Mouse (Mus musculus): ENCODE data around the gene Atp1a4. TPM values are rescaled to one million over a fixed set of nuclear protein-coding genes. Genes with fewer than 3 reads are reported as not detected.

Gene Atp1a4
- polyA plus RNA-seq, 1 experiment from 2014 or later = 0.09 TPM

- 72% methylated on average over 5 of the region's 5 CpGs for WGBS
- H3K9me3 ChIP-seq = no peaks in the 10 kb centered on the region
- H3K27me3 ChIP-seq (ENCODE audit: insufficient read depth, poor library complexity, severe bottlenecking) = no peaks in the 10 kb centered on the region
- H3K36me3 ChIP-seq = peaks cover 80% of the 10 kb centered on the region
- peaks cover 27% of the 10 kb centered on the region for H3K4me1 ChIP-seq
- no peak overlapping the region for H3K4me3 ChIP-seq
- peak; percentile 73 for DNase-seq (ENCODE audit: low spot score)
- H3K27ac ChIP-seq = no peak overlapping the region
Observed at GRCm38 (mm10) chr1:172197851-172198250, 60.4 kb downstream of the Atp1a4 start.

- H3K4me3 ChIP-seq = no peak overlapping the region
- H3K27me3 ChIP-seq (ENCODE audit: insufficient read depth, poor library complexity, severe bottlenecking) = no peaks in the 10 kb centered on the region
- H3K36me3 ChIP-seq = peaks cover 87% of the 10 kb centered on the region
- DNase-seq (ENCODE audit: low spot score) = peak; percentile 50
- H3K27ac ChIP-seq = no peak overlapping the region
- 85% methylated on average over 3 of the region's 3 CpGs for WGBS
- peaks cover 20% of the 10 kb centered on the region for H3K4me1 ChIP-seq
- H3K9me3 ChIP-seq = no peaks in the 10 kb centered on the region
Observed at GRCm38 (mm10) chr1:172197146-172197545, 61.1 kb downstream of the Atp1a4 start.

GRCm38 (mm10) chr1:172194435-172194834 is 63.8 kb downstream of the Atp1a4 start:
- 81% methylated on average over 8 of the region's 8 CpGs for WGBS
- peaks cover 93% of the 10 kb centered on the region for H3K36me3 ChIP-seq
- H3K4me1 ChIP-seq = peaks cover 6% of the 10 kb centered on the region; the same call in 1 of the 2 replicates
- H3K4me3 ChIP-seq = no peak overlapping the region
- no peaks in the 10 kb centered on the region for H3K27me3 ChIP-seq (ENCODE audit: insufficient read depth, poor library complexity, severe bottlenecking)
- H3K27ac ChIP-seq = no peak overlapping the region
- no peaks in the 10 kb centered on the region for H3K9me3 ChIP-seq
- DNase-seq (ENCODE audit: low spot score) = no peak

- DNase-seq (ENCODE audit: low spot score) = no peak
- Histone ChIP-seq H3K9me3 (no peaks in the 10 kb centered on the region), H3K4me1 (peaks cover 6% of the 10 kb centered on the region; the same call in 1 of the 2 replicates), H3K27ac (no peak overlapping the region), H3K27me3 (ENCODE audit: insufficient read depth, poor library complexity, severe bottlenecking) (no peaks in the 10 kb centered on the region), H3K36me3 (peaks cover 94% of the 10 kb centered on the region), H3K4me3 (no peak overlapping the region)
- WGBS = 85% methylated on average over 3 of the region's 3 CpGs
Observed at GRCm38 (mm10) chr1:172192217-172192616, 66.0 kb downstream of the Atp1a4 start.

- H3K27ac ChIP-seq = no peak overlapping the region
- DNase-seq (ENCODE audit: low spot score) = no peak
- 86% methylated on average over 2 of the region's 2 CpGs for WGBS
Observed at GRCm38 (mm10) chr1:172191578-172191977, 66.6 kb downstream of the Atp1a4 start.

GRCm38 (mm10) chr1:172188891-172189290 is 69.3 kb downstream of the Atp1a4 start:
- peaks cover 84% of the 10 kb centered on the region for H3K36me3 ChIP-seq
- no peaks in the 10 kb centered on the region for H3K4me1 ChIP-seq
- 70% methylated on average over 4 of the region's 4 CpGs for WGBS
- H3K9me3 ChIP-seq = no peaks in the 10 kb centered on the region
- no peak overlapping the region for H3K4me3 ChIP-seq
- no peaks in the 10 kb centered on the region for H3K27me3 ChIP-seq (ENCODE audit: insufficient read depth, poor library complexity, severe bottlenecking)
- H3K27ac ChIP-seq = no peak overlapping the region
- DNase-seq (ENCODE audit: low spot score) = no peak

More at GRCm38 (mm10) chr1:172191578-172191977, 66.6 kb downstream of the Atp1a4 start:
- Histone ChIP-seq H3K4me3 (no peak overlapping the region), H3K36me3 (peaks cover 94% of the 10 kb centered on the region), H3K9me3 (no peaks in the 10 kb centered on the region), H3K27me3 (ENCODE audit: insufficient read depth, poor library complexity, severe bottlenecking) (no peaks in the 10 kb centered on the region), H3K4me1 (peaks cover 6% of the 10 kb centered on the region; the same call in 1 of the 2 replicates)

GRCm38 (mm10) chr1:172186401-172187289 is 71.6 kb downstream of the Atp1a4 start:
- whole genome bisulfite sequencing = 93% methylated on average over 10 of the region's 10 CpGs
- Histone ChIP-seq H3K27ac (no peak overlapping the region), H3K36me3 (peaks cover 82% of the 10 kb centered on the region), H3K9me3 (no peaks in the 10 kb centered on the region), H3K4me1 (no peaks in the 10 kb centered on the region), H3K27me3 (ENCODE audit: insufficient read depth, poor library complexity, severe bottlenecking) (no peaks in the 10 kb centered on the region), H3K4me3 (no peak overlapping the region)
- DNase-seq (ENCODE audit: low spot score) = no peak

- Histone ChIP-seq H3K4me3 (no peak overlapping the region), H3K9me3 (no peaks in the 10 kb centered on the region), H3K36me3 (peaks cover 79% of the 10 kb centered on the region), H3K27ac (no peak overlapping the region), H3K4me1 (no peaks in the 10 kb centered on the region), H3K27me3 (ENCODE audit: insufficient read depth, poor library complexity, severe bottlenecking) (no peaks in the 10 kb centered on the region)
- no peak for DNase-seq (ENCODE audit: low spot score)
Observed at GRCm38 (mm10) chr1:172183915-172184314, 74.3 kb downstream of the Atp1a4 start.

- Histone ChIP-seq H3K27me3 (ENCODE audit: insufficient read depth, poor library complexity, severe bottlenecking) (no peaks in the 10 kb centered on the region), H3K36me3 (peaks cover 79% of the 10 kb centered on the region), H3K4me3 (no peak overlapping the region), H3K4me1 (no peaks in the 10 kb centered on the region), H3K27ac (no peak overlapping the region), H3K9me3 (no peaks in the 10 kb centered on the region)
- WGBS = 90% methylated on average over 6 of the region's 6 CpGs
- peak; percentile 62 for DNase-seq (ENCODE audit: low spot score)
Observed at GRCm38 (mm10) chr1:172183056-172183455, 75.2 kb downstream of the Atp1a4 start.

GRCm38 (mm10) chr1:172181777-172182176 is 76.4 kb downstream of the Atp1a4 start:
- no peak overlapping the region for H3K4me3 ChIP-seq
- no peaks in the 10 kb centered on the region for H3K4me1 ChIP-seq
- no peaks in the 10 kb centered on the region for H3K9me3 ChIP-seq
- DNase-seq (ENCODE audit: low spot score) = no peak
- H3K27me3 ChIP-seq (ENCODE audit: insufficient read depth, poor library complexity, severe bottlenecking) = no peaks in the 10 kb centered on the region
- H3K36me3 ChIP-seq = peaks cover 76% of the 10 kb centered on the region
- WGBS = 96% methylated on average over 3 of the region's 3 CpGs
- H3K27ac ChIP-seq = no peak overlapping the region

- DNase-seq (ENCODE audit: low spot score) = no peak
- H3K4me3 ChIP-seq = no peak overlapping the region
- H3K27ac ChIP-seq = no peak overlapping the region
- H3K36me3 ChIP-seq = peaks cover 75% of the 10 kb centered on the region
- no peaks in the 10 kb centered on the region for H3K9me3 ChIP-seq
- H3K4me1 ChIP-seq = no peaks in the 10 kb centered on the region
- no peaks in the 10 kb centered on the region for H3K27me3 ChIP-seq (ENCODE audit: insufficient read depth, poor library complexity, severe bottlenecking)
- 80% methylated on average over 4 of the region's 4 CpGs for WGBS
Observed at GRCm38 (mm10) chr1:172180881-172181280, 77.3 kb downstream of the Atp1a4 start.

- Histone ChIP-seq H3K36me3 (peaks cover 82% of the 10 kb centered on the region), H3K4me3 (no peak overlapping the region), H3K27ac (no peak overlapping the region), H3K27me3 (ENCODE audit: insufficient read depth, poor library complexity, severe bottlenecking) (no peaks in the 10 kb centered on the region), H3K4me1 (peaks cover 2% of the 10 kb centered on the region), H3K9me3 (no peaks in the 10 kb centered on the region)
- WGBS = 77% methylated on average over 7 of the region's 7 CpGs
- no peak for DNase-seq (ENCODE audit: low spot score)
Observed at GRCm38 (mm10) chr1:172179102-172179501, 79.1 kb downstream of the Atp1a4 start.

- Histone ChIP-seq H3K27me3 (ENCODE audit: insufficient read depth, poor library complexity, severe bottlenecking) (no peaks in the 10 kb centered on the region), H3K4me3 (no peak overlapping the region), H3K9me3 (no peaks in the 10 kb centered on the region), H3K36me3 (peaks cover 92% of the 10 kb centered on the region), H3K27ac (no peak overlapping the region), H3K4me1 (peaks cover 6% of the 10 kb centered on the region)
- no peak for DNase-seq (ENCODE audit: low spot score)
- WGBS = 91% methylated on average over 7 of the region's 7 CpGs
Observed at GRCm38 (mm10) chr1:172177791-172178190, 80.4 kb downstream of the Atp1a4 start.

All from heart, embryonic 10.5 days (tissue).